Mouse (Mus musculus) neutrophil, adult 65 days (primary cell): ENCODE measurements around the gene Gm14781. TPM values are rescaled to one million over a fixed set of nuclear protein-coding genes. Genes with fewer than 3 reads are reported as not detected.

Experiments used
- total RNA-seq: library from RNA; stranded (reverse); gene quantifications from 2 replicates; pipeline ENCODE4 v1.2.4, GENCODE M21; 2023

Gm14781 gene
- total RNA-seq: not detected in 2 replicates

DNA sequence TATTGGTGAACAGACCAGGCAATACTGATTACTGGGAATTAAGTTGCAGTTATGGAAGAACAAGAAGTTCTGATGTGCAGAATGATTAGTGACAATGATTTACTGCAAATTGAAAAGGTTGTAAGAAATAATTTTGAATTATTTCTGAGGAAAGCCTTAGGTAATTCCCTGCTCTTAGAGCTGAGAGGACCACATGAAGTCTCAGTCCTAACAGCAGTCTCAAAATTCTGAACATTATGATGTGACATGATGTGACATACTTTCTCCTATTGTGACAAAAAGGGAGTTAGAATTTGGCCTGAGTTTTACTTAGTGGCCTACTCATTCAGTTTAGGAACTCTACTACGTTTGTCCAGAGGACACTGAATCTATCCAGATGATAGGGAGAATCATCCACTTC lies at the start of gene Gm14781:
Gm14781 (plus strand) TSS at position 301 of the 400 bp plus-strand sequence.

Other genes starting within 250 kb of the Gm14781 start
- not detected in 2 replicates for gene Gm5072, start 239.7 kb upstream of the Gm14781 start, total RNA-seq
- not detected in 2 replicates for gene Gm8914, start 152.1 kb upstream of the Gm14781 start, total RNA-seq
- not detected in 2 replicates for gene 1700084M14Rik, start 56.3 kb upstream of the Gm14781 start, total RNA-seq
- gene Mageb5, start 150.8 kb downstream of the Gm14781 start, total RNA-seq: not detected in 2 replicates